Mouse (Mus musculus) left cerebral cortex, postnatal 14 days (tissue): ENCODE measurements around the gene 1810010D01Rik. TPM values are rescaled to one million over a fixed set of nuclear protein-coding genes. Genes with fewer than 3 reads are reported as not detected.
A peak's percentile ranks its signal among the peaks of the same experiment; 100 is the strongest.

Experiments
- DNase-seq, 2 experiments: peaks; one replicate each; pipeline ENCODE4 v3.0.0; 2021 to 2022; ENCODE audit warnings: low spot score in 2 of 2, mixed read lengths in 1 of 2
- intact Hi-C: fragments of 180-260 bp; cut with DNase I; formaldehyde crosslinking; loops from one replicate; pipeline ENCODE4 v1.15.1; 2025
- total RNA-seq, 2 experiments: library from RNA; stranded (reverse); gene quantifications; 2 replicates each; pipeline ENCODE4 v1.2.3; 2021

1810010D01Rik gene
- total RNA-seq, 2 experiments from 2014 or later, result not detected

DNA sequence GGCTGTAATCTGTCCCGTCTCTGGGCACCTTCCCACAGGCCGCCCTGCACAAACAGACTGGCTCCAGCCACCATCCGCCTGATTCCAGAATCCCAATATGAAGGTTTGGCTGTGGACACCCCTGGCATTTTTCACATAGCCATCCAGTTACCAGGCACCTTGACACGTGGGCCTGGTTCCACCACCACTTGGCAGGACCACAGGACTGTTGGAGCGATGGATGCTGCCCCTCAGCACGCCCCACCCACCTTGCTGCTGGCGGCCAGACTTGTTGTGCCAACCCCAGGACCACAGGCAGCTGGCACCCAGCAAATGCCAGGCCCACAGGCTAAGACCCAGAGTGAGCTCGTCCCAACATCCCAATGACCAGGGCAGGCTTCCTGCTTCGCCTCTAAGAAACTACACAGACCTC is 11.5 kb upstream of the 1810010D01Rik start:
- intact Hi-C loops, result no loop called here
- DNase-seq, result peak in 1 of 2 experiments; percentile 44

DNA sequence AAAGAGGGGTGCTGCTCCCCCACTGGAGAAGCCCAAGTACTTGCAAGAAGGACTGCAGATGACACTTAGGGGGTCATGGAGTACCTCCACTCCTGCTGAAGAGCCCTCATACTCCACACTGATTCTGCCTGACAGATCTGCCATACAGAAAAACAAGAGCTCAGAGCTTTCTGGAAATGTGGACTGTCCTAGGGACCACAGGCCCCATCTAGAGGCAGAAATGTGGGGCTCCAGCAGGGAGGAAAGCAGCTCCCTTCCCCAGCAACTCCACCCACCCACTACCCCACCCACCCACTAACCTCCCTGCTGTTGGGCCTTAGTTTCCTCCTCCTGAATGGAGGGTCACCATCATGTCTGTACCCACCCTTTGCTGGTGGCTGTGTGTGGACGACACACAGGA is 8.7 kb upstream of the 1810010D01Rik start:
- DNase-seq, result no peak
- intact Hi-C loops, result no loop called here

DNA sequence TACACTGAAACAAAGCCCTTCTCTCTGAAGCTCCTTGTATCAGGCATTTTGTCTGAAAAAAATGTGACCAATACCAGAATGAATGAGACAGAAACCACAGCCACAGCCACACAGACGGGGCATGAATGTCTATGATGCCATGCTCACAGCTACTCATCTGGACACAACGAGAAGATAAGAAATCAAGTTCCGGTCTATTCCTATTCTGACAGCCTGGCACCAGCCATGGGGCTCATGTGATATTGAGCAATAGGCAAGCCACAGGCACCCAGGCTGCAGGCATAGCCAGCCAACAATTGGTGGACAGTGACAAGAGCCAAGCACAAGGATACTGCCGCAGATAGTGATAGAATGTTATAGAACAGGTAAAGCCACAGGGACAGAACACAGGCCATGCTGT is 7.6 kb upstream of the 1810010D01Rik start:
- intact Hi-C loops, result no loop called here
- no peak for DNase-seq

DNA sequence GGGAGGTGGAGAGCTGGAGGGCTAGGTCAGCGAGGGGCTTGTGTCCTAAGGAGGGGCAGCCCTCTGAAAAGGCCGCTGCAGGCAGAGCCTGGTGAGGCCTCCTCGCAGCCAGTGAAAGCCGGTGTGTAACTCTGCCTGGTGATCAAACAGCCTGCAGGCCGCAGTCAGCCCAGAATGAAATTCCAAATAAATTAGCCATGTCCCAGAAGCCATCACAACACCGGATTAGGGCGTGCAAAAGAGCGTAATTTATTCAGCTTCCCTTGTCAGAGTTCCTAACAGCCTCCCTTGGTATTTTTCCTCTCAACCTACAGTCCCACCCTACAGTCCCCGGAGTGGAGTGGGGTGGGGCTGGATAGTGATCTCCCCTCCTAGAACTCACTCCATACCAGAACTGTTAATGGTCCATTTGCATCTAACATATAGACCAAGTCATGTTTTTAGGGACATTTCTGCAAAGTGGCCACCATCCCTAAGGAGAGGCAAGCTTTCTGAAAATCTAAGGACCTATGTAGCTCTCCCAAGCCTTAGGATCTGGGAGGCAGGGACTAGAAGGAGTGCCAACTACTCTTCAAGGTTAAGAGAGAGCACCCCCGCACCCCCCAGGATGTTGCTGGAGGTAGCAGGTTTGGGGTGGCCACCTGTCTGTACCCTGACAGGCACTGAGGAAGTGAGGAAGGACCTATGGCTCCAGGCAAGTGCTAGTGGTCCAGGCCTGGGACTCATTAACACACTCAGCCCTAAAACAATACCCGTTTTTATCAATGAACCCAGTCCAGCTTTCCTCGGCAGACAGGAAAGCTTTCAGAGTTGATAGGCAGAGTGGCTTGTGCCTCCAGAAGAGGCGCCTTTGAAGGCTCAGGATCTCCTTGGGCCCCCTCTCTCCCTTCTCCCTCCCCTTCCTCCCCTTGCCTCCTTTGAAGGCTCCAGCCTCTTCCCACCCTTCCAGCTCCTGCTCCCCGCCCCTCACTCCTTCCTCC is 4.1 kb upstream of the 1810010D01Rik start:
- intact Hi-C loops, result no loop called here
- no peak for DNase-seq

DNA sequence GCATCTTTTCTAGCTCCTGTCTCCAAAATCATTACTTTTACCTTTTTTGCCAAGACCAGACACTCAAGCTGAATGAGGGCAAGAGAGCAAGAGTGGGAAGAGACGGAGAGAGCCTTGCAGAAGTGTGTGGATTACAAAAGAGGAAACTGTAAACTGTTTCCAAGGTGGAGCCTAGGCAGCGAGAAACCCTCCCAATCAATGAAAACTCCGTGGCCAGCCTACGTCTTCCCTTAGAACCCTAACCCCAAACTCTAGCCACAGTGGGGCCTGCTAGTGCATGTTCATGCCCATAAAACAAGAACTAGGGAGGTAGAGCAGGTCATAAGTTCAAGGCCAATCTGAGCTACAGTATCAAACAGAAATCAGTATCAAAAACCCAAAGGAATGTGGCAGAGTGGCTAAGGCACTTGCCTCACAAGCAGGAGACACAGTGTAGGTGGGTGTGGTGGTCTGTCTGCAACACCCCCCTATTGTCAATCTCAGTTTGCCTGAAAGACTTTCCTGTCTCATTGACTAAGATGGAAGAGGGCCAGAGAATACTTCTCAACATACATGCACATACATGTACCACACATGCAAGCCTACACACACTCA is 2.7 kb upstream of the 1810010D01Rik start:
- no peak for DNase-seq
- intact Hi-C loops, result no loop called here

DNA sequence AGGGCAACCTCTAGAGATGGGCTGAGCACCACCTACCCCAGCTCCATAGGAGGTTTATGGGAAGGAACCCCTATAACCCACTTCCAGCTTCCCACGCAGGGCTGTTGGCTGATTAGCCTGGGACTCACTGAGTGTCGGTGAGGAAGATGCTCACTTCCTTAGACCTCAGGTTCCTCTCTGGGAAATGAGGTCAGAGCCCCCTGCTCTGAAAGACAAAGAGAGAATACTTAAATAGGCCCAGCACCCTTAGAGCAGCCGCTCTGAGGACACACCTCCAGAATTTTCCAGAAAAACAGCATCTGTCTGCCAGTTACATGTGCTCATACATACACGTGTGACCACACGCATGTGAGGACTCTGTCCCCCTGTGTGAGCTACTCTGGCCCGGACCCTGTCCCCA is 1.1 kb downstream of the 1810010D01Rik start:
- intact Hi-C loops, result no loop called here
- no peak for DNase-seq

DNA sequence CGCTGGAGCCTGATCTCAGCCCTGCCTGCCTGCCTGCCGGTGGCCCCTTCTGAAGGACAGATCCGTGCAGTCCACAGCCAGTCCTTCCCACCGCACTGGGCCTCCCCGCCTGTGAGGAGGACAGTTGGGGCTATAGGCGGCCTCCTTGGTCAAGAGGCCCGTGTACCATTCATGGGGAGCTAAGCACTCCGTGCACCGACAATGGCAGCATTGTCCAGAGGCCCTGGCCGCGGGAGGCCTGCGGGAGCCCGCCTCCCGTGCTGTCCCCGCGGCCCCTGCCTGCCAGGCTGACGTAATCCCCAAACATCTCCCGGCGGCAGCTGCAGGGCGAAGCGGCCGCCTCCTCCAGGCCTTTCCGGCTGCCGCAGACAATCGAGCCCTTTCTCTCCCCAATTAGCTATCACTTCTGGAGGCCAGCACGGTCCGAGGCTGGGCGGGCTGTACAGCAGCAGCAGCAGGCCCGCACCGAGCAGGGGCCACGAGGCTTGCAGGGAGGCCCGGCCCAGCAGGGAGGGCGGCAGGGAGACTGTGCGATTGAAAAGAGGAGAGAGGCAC is 1.8 kb downstream of the 1810010D01Rik start:
- peak; percentile 60 to 65 for DNase-seq
- intact Hi-C loops, result no loop called here

DNA sequence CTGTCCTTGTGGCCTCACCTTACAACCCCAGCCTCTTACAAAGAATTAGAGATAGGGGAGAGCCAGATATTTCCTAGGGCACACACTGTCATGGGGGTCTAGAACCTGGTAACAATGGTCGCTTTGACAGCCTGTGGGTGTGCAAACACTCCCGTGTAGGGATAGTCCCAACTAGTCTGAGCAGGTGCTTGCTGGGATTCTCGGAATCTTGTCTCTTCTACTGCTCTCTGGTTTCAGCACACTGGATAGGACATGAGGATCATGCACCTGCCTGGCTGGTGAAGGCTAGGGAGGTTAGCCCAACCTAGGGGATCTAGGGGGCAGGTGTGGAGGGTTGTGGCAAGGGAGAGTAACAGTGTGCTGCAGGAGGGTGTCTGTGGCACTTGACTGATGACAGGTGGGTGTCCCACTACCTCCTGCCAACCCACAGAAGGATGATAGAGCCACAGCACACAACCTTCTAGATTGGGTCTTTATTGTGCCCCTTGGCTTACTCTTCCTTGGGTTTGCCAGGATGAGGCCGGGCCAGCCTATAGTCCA is 2.5 kb downstream of the 1810010D01Rik start:
- intact Hi-C loops, result no loop called here
- no peak for DNase-seq

DNA sequence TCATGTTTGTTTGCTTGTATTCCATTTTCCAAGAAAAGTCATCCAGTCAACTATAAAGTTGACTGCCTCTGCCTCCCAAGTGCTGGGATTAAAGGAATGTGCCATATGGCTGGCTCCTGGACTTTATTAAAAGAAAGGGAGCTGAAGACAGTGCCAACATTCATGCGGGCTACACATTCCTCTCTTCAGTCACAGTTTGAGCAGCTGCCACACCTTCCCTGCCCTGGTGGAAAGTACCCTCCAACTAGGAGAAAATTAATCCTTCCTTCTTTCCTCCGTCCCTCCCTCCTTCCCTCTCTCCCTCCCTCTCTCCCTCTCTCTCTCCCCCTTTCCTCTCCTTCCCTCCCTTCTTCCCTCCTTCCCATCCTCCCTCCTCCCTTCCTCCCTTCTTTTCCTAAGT is 8.2 kb downstream of the 1810010D01Rik start:
- intact Hi-C loops, result loop anchor here (5.0 kb wide), 1 partner anchor 262 kb away; the partner anchor contains the start of gene Ccnd1
- no peak for DNase-seq

DNA sequence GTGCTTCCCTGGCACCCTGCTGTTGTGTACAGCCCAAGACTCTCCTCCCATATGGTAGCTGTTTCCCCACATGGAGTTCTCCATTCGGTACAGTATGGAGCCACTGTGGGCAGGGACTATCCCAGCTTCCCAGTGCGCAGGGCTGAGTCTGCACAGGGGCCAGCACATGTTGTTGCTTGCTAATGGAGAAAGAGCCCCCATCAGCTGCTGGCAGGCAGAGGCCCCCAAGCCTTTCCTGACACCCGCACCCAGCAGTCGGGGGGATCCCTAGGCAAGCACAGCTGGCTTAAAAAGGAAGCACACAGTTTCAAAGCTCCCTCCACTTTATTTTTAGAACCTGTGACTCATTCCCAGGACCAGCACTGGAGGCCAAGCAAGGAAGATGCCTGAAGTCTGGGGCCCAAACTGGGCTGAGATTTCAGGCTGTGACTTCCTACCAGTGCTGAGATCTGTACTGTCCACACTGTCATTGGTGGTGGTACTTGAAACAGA is 9.7 kb downstream of the 1810010D01Rik start:
- peak; percentile 36 to 49 for DNase-seq
- intact Hi-C loops, result loop anchor here (5.0 kb wide), 1 partner anchor 261 kb away; the partner anchor contains the start of gene Ccnd1

DNA sequence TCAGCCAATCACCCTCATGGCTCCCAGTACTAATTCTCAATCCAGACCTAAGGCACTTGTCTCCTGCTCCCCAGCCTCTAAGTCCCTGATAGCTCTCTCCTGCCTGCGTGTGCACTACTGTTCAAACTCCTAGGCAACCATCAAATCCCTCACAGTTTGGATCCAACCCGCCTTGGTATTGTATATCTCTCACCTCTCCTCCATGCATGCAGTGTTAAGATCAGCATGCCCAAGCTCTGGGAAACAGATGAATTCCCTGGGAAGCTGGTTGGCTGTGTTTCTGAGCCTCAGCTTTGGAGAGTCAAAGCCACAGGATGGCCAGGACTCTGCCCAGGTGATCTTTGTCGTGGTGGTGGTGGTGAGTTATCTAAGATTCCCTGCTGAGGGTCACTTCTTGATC is 10.2 kb downstream of the 1810010D01Rik start:
- intact Hi-C loops, result loop anchor here (5.0 kb wide), 1 partner anchor 260 kb away; the partner anchor contains the start of gene Ccnd1
- no peak for DNase-seq

DNA sequence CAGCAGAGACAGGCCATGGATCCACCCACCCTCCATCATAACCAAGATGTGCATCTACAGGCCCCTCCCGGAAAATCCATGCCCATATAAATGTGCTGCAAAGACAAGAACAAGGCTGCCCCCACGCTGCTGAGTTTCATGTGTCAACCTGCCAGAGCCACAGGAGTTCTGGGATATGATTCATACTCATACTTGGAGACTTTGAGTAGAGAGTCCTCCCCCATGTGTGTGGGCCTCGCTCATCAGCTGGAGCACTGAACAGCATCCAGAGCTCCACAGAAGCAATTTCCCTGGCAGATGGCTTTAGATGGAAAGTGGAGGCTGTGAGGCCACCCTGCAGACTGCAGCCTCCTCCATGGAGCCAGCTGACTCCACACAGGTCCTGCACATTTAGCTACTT is 10.9 kb downstream of the 1810010D01Rik start:
- intact Hi-C loops, result loop anchor here (5.0 kb wide), 1 partner anchor 260 kb away; the partner anchor contains the start of gene Ccnd1
- peak; percentile 83 to 92 for DNase-seq

DNA sequence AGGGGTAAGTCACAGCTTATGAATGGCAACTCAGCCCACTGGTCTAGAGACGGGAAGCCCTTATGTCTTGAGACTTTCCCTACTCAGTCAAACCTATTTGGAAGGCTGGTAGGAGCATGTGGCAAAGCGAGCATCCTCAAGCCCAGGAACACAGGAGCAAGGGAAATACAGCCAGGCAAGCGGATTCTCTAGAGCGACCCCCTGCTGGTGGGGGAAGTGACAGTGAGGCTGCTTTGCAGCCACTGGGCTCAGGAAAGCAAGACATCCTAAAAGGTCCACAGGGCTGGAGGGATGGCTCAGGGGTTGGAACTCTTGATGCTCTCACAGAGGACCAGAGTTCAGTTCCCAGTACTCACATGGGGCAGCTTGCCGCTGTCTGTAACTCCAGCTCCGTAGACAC is 11.6 kb downstream of the 1810010D01Rik start:
- intact Hi-C loops, result loop anchor here (5.0 kb wide), 1 partner anchor 259 kb away; the partner anchor contains the start of gene Ccnd1

DNA sequence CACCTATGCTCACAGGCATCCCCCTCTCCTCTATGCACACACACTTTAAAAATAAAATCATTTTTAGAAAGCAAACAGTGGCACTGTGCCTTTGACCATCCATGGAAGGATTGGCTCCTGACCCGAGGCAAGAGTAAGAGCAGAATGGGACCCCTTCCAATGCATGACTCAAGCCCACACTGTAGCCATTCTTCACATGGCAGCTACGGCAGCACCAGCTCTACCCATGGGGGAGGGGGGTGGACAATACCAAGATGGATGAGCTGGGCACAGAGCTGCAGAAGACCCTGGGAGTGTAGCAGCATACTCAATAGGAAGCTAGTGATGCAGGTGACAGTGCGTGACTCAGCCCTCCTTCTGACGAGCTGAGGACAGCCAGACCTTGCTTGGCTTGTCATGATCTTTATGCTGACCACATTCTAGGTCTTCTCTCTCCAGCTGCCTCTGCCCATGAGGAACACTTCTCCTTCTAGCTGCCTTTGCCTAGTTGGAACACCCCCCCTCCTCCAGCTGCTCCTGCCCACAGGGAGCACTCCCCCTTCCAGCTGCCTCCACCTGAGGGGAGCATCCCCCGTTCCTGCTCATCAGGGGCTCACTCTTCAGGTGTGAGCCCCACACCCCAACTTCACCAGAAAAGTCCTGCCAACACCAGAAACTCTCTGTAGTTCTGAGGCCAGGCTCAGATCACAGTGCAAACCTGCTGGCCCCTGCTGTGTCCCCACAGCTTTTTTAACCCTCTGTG is 12.6 kb downstream of the 1810010D01Rik start:
- intact Hi-C loops, result loop anchor here (5.0 kb wide), 1 partner anchor 258 kb away; the partner anchor contains the start of gene Ccnd1
- peak in 1 of 2 experiments; percentile 43 for DNase-seq

More for the DNA sequence above, 11.6 kb downstream of the 1810010D01Rik start:
- DNase-seq, result no peak

DNA sequence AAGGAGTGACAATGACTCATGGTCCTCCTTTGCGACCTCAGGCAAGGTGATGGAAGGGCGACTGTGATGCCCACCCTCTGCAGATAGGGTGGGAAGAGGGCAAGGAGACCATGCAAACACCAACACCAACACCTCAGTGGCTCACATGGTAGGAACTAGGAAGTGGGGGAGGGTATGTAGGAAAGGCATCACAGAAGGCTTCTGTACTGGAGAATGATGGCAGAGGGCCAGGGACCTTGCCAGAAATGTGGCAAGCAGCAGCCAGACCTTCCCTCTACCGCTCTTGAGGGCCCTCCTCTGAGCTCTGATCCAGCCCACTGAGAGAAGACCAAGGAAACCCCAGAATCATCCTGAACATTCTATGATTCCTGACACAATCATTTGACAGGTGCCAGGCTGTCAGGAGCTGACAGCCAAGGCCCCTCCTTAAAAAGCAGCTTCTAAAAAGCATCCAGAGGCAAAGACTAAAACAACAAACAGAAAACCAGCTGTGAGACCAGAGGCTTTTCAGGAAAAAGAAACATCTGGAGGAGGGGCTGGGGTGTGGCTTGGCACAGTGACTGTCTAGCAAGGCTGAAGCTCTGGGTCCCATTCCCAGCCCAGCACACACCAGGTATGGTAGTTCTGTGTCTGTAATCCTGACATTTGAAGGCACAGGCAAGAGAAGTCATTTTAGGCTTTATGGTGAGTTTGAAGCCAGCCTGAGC is 13.3 kb downstream of the 1810010D01Rik start:
- peak; percentile 70 to 80 for DNase-seq
- intact Hi-C loops, result loop anchor here (5.0 kb wide), 1 partner anchor 257 kb away; the partner anchor contains the start of gene Ccnd1

DNA sequence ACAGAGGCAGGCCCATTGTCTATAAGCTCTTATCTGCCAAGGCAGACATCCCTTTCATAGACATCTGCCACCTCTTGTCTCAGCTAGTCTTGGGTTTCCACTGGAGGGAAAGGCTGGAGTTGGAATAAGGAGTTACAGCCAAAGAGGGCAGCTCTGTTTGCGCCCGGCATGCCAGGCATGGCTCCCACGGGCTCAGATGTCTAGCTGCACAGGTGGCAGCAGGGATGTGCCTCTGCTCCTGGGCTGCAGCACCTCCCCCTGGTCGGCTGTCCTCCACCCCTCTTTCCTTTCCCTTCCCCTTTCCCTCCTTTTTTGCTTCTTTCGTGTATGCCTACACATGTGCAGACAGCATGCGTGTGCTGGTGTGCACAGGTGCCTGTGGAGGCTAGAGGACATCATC is 15.1 kb downstream of the 1810010D01Rik start:
- intact Hi-C loops, result no loop called here
- no peak for DNase-seq

DNA sequence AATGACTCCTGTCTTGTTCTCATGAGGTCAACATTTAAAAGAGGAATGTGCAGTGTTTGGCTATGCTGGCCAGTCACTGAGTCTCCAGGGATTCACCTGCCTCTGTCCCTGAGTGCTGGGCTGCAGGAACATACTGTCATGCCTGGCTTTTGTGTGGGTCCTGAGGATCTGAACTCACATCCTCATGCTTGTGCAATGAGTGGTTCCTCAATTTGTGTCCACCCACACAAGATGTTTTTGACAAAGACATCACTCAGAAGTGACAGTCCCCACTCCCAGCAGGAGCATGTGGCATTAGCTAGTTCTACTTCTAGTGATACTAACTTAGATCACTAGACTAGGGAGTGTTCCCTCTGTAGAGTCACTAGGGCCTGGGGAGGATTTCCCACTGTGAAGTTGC is 17.4 kb downstream of the 1810010D01Rik start:
- intact Hi-C loops, result no loop called here
- no peak for DNase-seq

DNA sequence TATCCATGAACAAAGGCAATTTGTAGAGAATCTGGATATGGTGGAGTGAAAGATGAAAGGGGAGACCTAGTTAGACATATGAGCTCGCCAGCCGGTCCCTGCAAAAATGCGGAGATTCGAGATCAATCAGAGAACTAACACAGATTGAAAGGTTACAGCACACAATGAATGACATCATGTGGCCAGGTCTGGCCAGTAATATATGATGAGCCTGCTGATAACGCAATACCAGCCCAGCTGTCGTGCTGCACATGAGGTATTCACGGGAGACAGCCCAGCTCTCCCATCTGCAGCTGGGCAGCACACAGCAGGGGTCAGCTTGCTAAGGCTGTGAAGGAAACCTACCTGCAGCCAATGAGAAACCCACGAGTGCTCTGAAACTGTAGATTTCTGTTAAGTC is 18.6 kb downstream of the 1810010D01Rik start:
- no peak for DNase-seq
- intact Hi-C loops, result no loop called here
